Mouse (Mus musculus) embryonic facial prominence, embryonic 15.5 days (tissue): ENCODE measurements around the gene Zfp715. TPM values are rescaled to one million over a fixed set of nuclear protein-coding genes. Genes with fewer than 3 reads are reported as not detected.
"Not testable (repeated sequence)": the region's sequence is repeated elsewhere in the genome, so short reads cannot be mapped to it uniquely, and the experiment has no call there.

Experiments
- ATAC-seq: fragments of 200-750 bp; cut with Nextera tagmentation; 2 replicates; pipeline ENCODE4 v1.8.0; 2017; ENCODE audit warnings: low read depth, moderate TSS enrichment; ENCODE audit not compliant: insufficient number of reproducible peaks, low FRiP score, low TSS enrichment
- H3K27ac ChIP-seq: fragments of 300-500 bp; sonication (generic); replicated peaks from 2 replicates; pipeline ENCODE4 v1.5.1; 2015; ENCODE audit warnings: mild to moderate bottlenecking, inconsistent platforms
- H3K27me3 ChIP-seq: fragments of 300-500 bp; sonication (generic); 2 replicates; pipeline ENCODE4 v1.6.1; 2015; ENCODE audit warnings: inconsistent platforms
- H3K36me3 ChIP-seq: fragments of 300-500 bp; sonication (generic); 2 replicates; pipeline ENCODE4 v1.6.1; 2015; ENCODE audit warnings: mild to moderate bottlenecking, inconsistent platforms
- H3K4me1 ChIP-seq: fragments of 300-500 bp; sonication (generic); 2 replicates; pipeline ENCODE4 v1.6.1; 2015; ENCODE audit warnings: inconsistent platforms
- H3K4me2 ChIP-seq: fragments of 300-500 bp; sonication (generic); replicated peaks from 2 replicates; pipeline ENCODE4 v1.6.1; 2015; ENCODE audit warnings: mild to moderate bottlenecking, inconsistent platforms
- H3K4me3 ChIP-seq: fragments of 300-500 bp; sonication (generic); replicated peaks from 2 replicates; pipeline ENCODE4 v1.5.1; 2015; ENCODE audit warnings: mild to moderate bottlenecking, inconsistent platforms
- H3K9ac ChIP-seq: fragments of 300-500 bp; sonication (generic); 2 replicates; pipeline ENCODE4 v1.6.1; 2015; ENCODE audit warnings: inconsistent platforms
- H3K9me3 ChIP-seq: fragments of 300-500 bp; sonication (generic); replicated peaks from 2 replicates; pipeline ENCODE4 v1.6.1; 2016; ENCODE audit warnings: inconsistent platforms
- WGBS: fragments of 180-500 bp; shearing (Covaris S2); methylation state at CpG from one replicate; pipeline ENCODE4 v1.1.7; 2015; 5-methylcytosine and 5-hydroxymethylcytosine counted together
- polyA plus RNA-seq: library from polyadenylated mRNA; unstranded; fragments of >200 nt; fragmentation: Nextera tagmentation; extraction: Ambion mirVana; gene quantifications from 2 replicates; pipeline ENCODE4 v1.2.1, GENCODE M21; 2015

Gene Zfp715
- polyA plus RNA-seq, result 12.5 and 13.0 TPM in 2 replicates

DNA sequence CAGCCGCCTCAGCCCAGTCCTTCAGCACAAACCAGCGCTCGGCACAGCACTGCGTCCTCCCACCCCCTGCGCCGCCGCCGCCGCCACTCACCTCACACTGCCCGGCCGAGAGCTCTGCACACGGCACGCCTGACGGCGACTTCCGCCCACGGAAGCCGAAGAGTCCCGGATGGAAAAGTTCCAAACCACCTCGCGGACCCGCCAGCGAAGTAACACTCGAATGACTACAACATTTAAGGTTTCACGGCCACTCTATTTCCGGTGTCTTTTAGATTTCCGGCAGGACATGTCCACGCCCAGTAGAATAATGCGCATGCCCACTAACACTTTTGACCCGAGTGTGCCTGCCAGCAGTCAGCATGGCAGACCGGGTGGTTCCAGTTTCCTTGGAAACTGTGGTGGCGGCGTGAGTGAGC is at the start of gene Zfp715:
Gene Zfp715, minus strand, starts transcription at position 282 of the 416 bp plus-strand sequence.
- peak within 1 kb of the TSS; percentile 73 for H3K4me2 ChIP-seq
- H3K9ac ChIP-seq, result peak within 1 kb of the TSS; percentile 76
- H3K27me3 ChIP-seq, result no peaks in the 10 kb centered on the region
- under 1% methylated on average over 33 of the region's 33 CpGs for WGBS
- peaks cover 13% of the 10 kb centered on the region for H3K4me1 ChIP-seq
- peak within 1 kb of the TSS; percentile 81 for H3K4me3 ChIP-seq
- peak within 1 kb of the TSS; percentile 88 for H3K27ac ChIP-seq
- ATAC-seq, result peak; percentile 95
- no peaks in the 10 kb centered on the region for H3K9me3 ChIP-seq
- H3K36me3 ChIP-seq, result peaks cover 21% of the 10 kb centered on the region; the same call in 1 of the 2 replicates

DNA sequence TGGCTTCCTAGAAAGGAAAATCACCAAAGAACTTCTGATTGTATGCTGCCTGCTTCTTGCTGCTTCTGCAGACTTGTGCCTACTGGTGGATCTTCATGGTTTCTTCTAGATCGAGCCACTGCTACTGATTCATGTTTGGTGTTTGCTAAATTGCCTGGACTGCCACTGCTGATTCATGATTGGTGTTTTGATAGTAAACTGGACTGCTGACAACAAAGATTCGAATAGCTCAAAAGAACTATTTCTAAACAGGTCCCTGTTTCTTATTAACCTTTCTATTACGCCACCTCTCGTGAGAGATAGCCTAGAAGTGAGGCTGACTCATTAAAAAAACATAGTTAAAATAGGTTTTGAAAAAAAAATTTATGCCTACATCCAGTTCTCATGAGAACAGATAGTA is 48.9 kb upstream of the Zfp715 start:
- 62% methylated on average over 4 of the region's 4 CpGs for WGBS
- Histone ChIP-seq H3K27me3 (no peaks in the 10 kb centered on the region), H3K9ac (no peak overlapping the region), H3K36me3 (no peaks in the 10 kb centered on the region), H3K9me3 (no peaks in the 10 kb centered on the region), H3K27ac (no peak overlapping the region), H3K4me3 (no peak overlapping the region), H3K4me1 (no peaks in the 10 kb centered on the region), H3K4me2 (no peak overlapping the region)
- ATAC-seq, result no peak

DNA sequence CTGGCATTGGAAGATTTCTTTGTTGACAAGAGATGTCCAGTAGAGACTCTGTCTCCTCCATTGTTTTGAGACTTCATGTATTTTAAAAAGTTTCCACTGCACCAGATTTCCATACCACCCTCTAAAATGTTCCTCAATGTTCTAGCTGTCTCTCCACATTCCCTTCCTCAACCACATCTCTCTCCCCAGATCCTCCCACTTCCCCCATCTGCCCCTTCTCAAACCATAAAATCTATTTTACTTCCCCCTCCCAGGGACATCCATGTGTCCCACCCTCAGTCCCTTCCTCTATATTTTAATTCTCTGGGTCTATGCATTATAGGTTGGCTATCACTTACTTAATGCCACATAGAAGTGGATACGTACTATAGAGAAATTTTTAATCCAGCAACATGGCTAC is 48.3 kb upstream of the Zfp715 start:
- ATAC-seq, result no peak
- H3K27me3 ChIP-seq, result no peaks in the 10 kb centered on the region

DNA sequence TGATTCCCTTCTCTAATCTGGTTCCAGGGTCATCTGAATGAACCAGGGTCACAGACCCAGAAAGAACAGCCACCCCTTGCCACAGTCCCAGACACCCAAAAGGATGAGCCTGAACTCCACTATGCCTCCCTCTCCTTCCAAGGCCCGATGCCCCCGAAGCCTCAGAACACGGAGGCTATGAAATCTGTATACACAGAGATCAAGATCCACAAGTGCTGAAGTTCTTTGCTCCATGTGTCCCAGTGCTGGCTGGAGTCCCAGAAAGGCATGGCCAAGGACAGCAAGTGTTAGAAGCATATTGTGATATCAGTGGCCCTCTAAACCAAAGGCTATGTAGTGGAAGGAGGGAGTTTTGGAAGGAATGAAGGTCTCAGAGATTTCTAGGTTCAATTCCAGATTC is 45.5 kb upstream of the Zfp715 start:
- H3K4me1 ChIP-seq, result 0 out of 2 replicates have a peak, but pooled peaks cover 6% of the 10 kb centered on the region
- no peak overlapping the region for H3K9ac ChIP-seq
- no peak overlapping the region for H3K27ac ChIP-seq
- no peak overlapping the region for H3K4me2 ChIP-seq
- no peaks in the 10 kb centered on the region for H3K36me3 ChIP-seq
- ATAC-seq, result no peak
- WGBS, result 78% methylated on average over 3 of the region's 3 CpGs
- no peaks in the 10 kb centered on the region for H3K27me3 ChIP-seq
- H3K4me3 ChIP-seq, result no peak overlapping the region
- no peaks in the 10 kb centered on the region for H3K9me3 ChIP-seq

More for the DNA sequence above, 48.3 kb upstream of the Zfp715 start:
- Histone ChIP-seq H3K36me3 (no peaks in the 10 kb centered on the region), H3K9me3 (no peaks in the 10 kb centered on the region), H3K4me1 (no peaks in the 10 kb centered on the region), H3K9ac (no peak overlapping the region), H3K4me3 (no peak overlapping the region), H3K27ac (no peak overlapping the region), H3K4me2 (no peak overlapping the region)
- 79% methylated on average over 1 of the region's 1 CpGs for WGBS

DNA sequence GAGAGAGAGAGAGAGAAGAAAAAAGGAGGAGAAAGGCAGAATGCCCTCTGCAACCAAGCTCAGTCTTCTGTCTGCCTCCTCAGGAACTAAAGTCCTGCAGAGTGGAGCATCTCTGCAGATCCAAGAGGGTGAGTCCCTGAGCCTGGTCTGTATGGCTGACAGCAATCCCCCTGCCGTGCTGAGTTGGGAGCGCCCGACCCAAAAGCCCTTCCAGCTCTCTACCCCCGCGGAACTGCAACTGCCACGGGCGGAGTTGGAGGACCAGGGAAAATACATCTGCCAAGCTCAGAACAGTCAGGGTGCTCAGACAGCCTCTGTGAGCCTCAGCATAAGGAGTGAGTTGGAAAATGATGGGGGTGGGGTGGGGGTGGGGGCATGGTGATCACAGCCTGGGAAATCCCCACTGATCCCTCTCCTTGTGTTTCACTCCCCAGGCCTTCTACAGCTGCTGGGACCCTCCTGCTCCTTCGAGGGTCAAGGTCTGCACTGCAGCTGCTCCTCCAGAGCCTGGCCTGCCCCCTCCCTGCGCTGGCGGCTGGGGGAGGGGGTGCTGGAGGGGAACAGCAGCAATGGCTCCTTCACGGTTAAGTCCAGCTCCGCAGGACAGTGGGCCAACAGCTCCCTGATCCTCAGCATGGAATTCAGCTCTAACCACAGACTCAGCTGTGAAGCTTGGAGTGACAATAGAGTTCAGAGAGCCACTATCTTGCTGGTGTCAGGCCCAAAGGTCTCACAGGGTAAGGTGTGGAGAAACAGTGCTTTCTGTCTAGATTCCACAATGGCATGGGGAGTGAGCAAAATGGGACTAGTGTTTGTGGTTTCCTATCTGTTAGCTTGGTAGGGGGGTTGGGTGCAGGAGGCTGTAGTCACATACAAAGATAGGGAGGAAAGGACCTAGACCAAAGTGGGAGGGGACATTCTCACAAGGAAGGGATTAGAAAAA is 42.1 kb upstream of the Zfp715 start:
- no peak overlapping the region for H3K4me2 ChIP-seq
- H3K9me3 ChIP-seq, result no peaks in the 10 kb centered on the region
- no peaks in the 10 kb centered on the region for H3K27me3 ChIP-seq
- no peak overlapping the region for H3K9ac ChIP-seq
- 0 out of 2 replicates have a peak, but pooled peaks cover 6% of the 10 kb centered on the region for H3K4me1 ChIP-seq
- WGBS, result 12% methylated on average over 12 of the region's 12 CpGs
- ATAC-seq, result no peak
- no peaks in the 10 kb centered on the region for H3K36me3 ChIP-seq
- no peak overlapping the region for H3K27ac ChIP-seq
- H3K4me3 ChIP-seq, result no peak overlapping the region

DNA sequence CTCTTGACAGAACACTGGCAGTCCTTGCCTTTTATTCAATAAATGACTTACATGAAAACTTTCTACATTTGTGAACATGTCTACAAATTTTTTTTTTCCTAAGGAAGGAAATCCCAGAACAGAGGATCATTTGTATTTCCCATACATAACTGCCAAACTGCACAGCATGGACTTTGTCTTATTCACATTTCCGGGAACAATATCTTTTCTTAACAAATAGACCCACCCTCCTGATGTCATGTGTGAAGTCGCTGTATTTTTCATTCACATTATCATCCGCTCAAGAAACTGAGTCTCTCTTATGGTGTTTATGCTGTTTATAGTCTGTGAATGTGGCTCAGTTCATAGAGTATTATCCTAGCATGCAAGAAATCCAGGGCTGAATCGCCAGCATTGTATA is 40.7 kb upstream of the Zfp715 start:
- 81% methylated on average over 4 of the region's 4 CpGs for WGBS
- no peaks in the 10 kb centered on the region for H3K27me3 ChIP-seq

DNA sequence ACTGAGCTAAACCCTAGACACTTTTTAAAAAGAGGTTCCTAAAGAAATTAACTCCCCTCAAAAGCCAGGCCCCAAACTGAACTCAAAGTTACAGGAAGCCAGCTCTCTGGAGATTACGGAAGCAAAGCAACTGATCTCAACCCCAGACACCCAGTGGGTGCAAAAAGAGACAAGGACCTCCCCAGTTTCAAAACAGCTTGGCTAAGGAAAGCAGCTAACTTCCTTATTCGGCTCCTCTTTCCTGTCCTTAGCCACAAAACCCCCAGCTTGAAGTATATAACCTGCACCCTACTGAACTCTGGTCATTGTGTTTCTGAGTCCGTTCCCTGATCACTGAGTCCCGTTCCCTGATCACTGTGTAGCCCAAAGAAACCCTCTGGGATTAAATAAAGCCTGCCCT is 40.0 kb upstream of the Zfp715 start:
- no peak overlapping the region for H3K4me2 ChIP-seq
- no peak overlapping the region for H3K9ac ChIP-seq
- ATAC-seq, result no peak
- no peaks in the 10 kb centered on the region for H3K9me3 ChIP-seq
- H3K36me3 ChIP-seq, result no peaks in the 10 kb centered on the region
- 66% methylated on average over 4 of the region's 4 CpGs for WGBS
- H3K27ac ChIP-seq, result no peak overlapping the region
- H3K27me3 ChIP-seq, result no peaks in the 10 kb centered on the region
- 0 out of 2 replicates have a peak, but pooled peaks cover 6% of the 10 kb centered on the region for H3K4me1 ChIP-seq
- H3K4me3 ChIP-seq, result no peak overlapping the region

More for the DNA sequence above, 40.7 kb upstream of the Zfp715 start:
- Histone ChIP-seq H3K4me1 (0 out of 2 replicates have a peak, but pooled peaks cover 6% of the 10 kb centered on the region), H3K4me3 (no peak overlapping the region), H3K4me2 (no peak overlapping the region), H3K9ac (no peak overlapping the region), H3K9me3 (no peaks in the 10 kb centered on the region), H3K27ac (no peak overlapping the region), H3K36me3 (no peaks in the 10 kb centered on the region)
- ATAC-seq, result no peak

DNA sequence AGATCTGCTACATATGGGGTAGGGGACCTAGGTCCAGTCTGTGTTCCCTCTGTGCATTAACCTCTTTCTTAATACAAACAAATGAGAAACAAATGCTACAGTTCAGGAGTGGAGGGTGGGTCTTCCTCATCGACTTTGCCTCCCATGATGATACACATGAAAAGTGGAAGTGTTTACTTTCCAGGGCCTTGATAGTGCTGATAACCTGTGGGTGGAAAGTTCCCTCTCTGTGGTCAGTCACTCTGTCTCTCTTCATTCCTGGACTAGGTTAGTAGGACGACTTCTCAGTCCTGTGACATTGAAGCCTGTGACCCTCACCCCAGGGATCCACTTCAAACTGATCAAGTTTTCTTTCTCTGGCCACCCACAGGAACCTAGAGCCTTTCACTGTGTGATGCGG is 38.1 kb upstream of the Zfp715 start, which contains the start of gene Siglecf:
Gene Siglecf, plus strand, starts transcription at position 188 of the 400 bp plus-strand sequence.
- Histone ChIP-seq H3K27me3 (no peaks in the 10 kb centered on the region), H3K9me3 (no peaks in the 10 kb centered on the region), H3K27ac (no peak within 1 kb of the TSS), H3K4me2 (no peak within 1 kb of the TSS), H3K9ac (no peak within 1 kb of the TSS), H3K4me1 (0 out of 2 replicates have a peak, but pooled peaks cover 6% of the 10 kb centered on the region), H3K36me3 (no peaks in the 10 kb centered on the region), H3K4me3 (no peak within 1 kb of the TSS)
- WGBS, result 65% methylated on average over 3 of the region's 3 CpGs
- no peak for ATAC-seq

DNA sequence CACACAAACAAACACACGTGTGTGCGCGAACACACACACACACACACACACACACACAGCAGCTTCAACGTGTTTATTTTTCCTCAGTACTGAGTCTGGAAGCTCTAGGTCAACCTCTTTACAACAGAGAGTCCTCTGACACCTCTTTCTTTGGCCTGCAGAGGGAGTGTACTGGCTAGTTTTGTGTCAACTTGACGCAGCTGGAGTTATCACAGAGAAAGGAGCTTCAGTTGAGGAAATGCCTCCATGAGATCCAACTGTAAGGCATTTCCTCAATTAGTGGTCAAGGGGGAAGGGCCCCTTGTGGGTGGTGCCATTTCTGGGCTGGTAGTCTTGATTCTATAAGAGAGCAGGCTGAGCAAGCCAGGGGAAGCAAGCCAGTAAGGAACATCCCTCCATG is 36.5 kb upstream of the Zfp715 start:
- H3K9ac ChIP-seq, H3K4me2 ChIP-seq, ATAC-seq, H3K4me3 ChIP-seq, H3K9me3 ChIP-seq, H3K36me3 ChIP-seq, H3K27me3 ChIP-seq, H3K4me1 ChIP-seq, H3K27ac ChIP-seq: not testable (repeated sequence)
- WGBS, result 65% methylated on average over 5 of the region's 5 CpGs

DNA sequence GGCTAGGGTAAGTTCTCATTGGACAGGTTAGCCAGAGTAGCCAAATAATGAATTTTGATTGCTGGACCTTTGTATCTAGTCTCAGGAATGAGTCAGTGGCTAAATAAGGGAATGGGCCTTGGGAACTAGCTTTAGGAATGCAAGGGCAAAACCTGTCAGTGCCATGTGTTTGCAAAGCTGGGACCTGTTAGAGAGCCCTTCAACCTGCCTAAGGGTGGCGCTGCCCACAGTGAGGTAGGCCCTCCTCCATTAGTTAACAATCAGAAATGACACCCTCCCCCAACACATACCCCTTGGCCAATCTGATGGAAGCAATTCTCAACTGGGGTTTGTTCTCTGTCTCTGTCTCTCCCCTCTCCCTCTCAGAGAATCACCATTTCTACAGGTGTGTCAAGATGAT is 33.5 kb upstream of the Zfp715 start:
- H3K4me1 ChIP-seq, result no peaks in the 10 kb centered on the region
- H3K27me3 ChIP-seq, result no peaks in the 10 kb centered on the region
- no peak overlapping the region for H3K27ac ChIP-seq
- no peak for ATAC-seq
- no peaks in the 10 kb centered on the region for H3K36me3 ChIP-seq
- no peak overlapping the region for H3K4me3 ChIP-seq
- H3K9ac ChIP-seq, result no peak overlapping the region
- H3K4me2 ChIP-seq, result no peak overlapping the region
- H3K9me3 ChIP-seq, result no peaks in the 10 kb centered on the region
- 57% methylated on average over 1 of the region's 1 CpGs for whole genome bisulfite sequencing

DNA sequence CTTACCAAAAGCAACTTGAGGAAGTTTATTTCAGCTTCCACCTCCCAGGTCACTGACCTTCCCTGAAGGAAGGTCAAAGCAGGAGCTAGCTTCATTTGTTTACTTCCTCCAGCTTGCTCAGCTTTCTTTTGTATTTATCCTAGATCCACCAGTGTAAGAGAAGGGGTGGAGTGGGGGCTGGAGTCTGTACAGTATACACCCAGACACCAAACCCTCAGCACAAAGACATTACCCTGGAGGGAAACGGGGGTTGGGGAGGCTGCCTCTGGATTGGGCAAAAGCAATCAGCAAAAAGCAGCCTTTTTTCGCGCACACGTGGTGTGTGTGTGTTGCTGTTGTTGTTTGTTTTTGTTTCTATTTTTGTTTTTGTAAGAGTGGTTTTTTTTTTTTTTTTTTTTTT is 33.1 kb upstream of the Zfp715 start:
- WGBS, result 42% methylated on average over 4 of the region's 4 CpGs
- Histone ChIP-seq H3K27me3 (no peaks in the 10 kb centered on the region), H3K4me1 (no peaks in the 10 kb centered on the region), H3K4me3 (no peak overlapping the region), H3K4me2 (no peak overlapping the region), H3K27ac (no peak overlapping the region), H3K36me3 (no peaks in the 10 kb centered on the region), H3K9ac (no peak overlapping the region), H3K9me3 (no peaks in the 10 kb centered on the region)
- ATAC-seq, result no peak
